ENCODE assay signal across 9 mouse cellular contexts in genomic region chr4:131849986-131850638, GRCm38 (mm10). TPM values are rescaled to one million over a fixed set of nuclear protein-coding genes. Genes with fewer than 3 reads are reported as not detected.
DNase-seq lines count a peak whose midpoint lies in the region; ATAC-seq and TF ChIP-seq lines count a peak whose summit lies in the region.
"Had no signal": no experiment of that assay in that cellular context is flagged by ENCODE, and none has a peak within 500 bp of the region (broad histone marks: within the 10 kb centered on the region; RNA-seq: fewer than 3 reads in every experiment).

No protein-coding gene starts in this region.

- peak; percentile 70 for DNase-seq in kidney, adult 2 months
- DNase-seq in kidney, adult 18-20 months: no peak
- DNase-seq in layer of hippocampus, adult 8-10 months (ENCODE audit: low spot score in 2 of 2): peak; percentile 52 to 58
- peak; percentile 79 to 83 for DNase-seq in right cerebral cortex, postnatal 10 days (ENCODE audit: low spot score in 2 of 2)
- no peak for DNase-seq in cerebellum, postnatal 4 days (ENCODE audit: low spot score in 2 of 2)
- DNase-seq in thymus, adult 18-20 months: no peak
- DNase-seq: liver, embryonic 13.5 days had no signal

- no peaks in the 10 kb centered on the region for H3K27me3 ChIP-seq in kidney, adult 2 months (replicated peaks; ENCODE audit: control insufficient read depth, insufficient read depth, low read length)
- no peaks in the 10 kb centered on the region for H3K27me3 ChIP-seq in embryonic facial prominence, embryonic 13.5 days
- H3K27me3 ChIP-seq in heart, embryonic 16.5 days (ENCODE audit: control insufficient read depth, insufficient read depth, low read length): no peaks in the 10 kb centered on the region
- H3K27me3 ChIP-seq: liver, embryonic 13.5 days had no signal

- H3K36me3 ChIP-seq in kidney, adult 2 months (ENCODE audit: control insufficient read depth, insufficient read depth, low read length): no peaks in the 10 kb centered on the region
- H3K36me3 ChIP-seq in embryonic facial prominence, embryonic 13.5 days: no peaks in the 10 kb centered on the region; the same call in 1 of the 2 replicates
- no peaks in the 10 kb centered on the region for H3K36me3 ChIP-seq in heart, embryonic 16.5 days (ENCODE audit: control insufficient read depth, insufficient read depth)

- no peak for TF ChIP-seq CTCF in kidney, adult 2 months (conservative IDR thresholded peaks at IDR 0.05; ENCODE audit: insufficient read depth, insufficient read length, low read depth, low read length)

- no peak overlapping the region; the same call in 1 of the 2 replicates for H3K27ac ChIP-seq in kidney, adult 2 months (ENCODE audit: insufficient read depth, low read depth, low read length)
- H3K27ac ChIP-seq in embryonic facial prominence, embryonic 13.5 days: peak overlapping the region; percentile 80
- H3K27ac ChIP-seq in heart, embryonic 16.5 days (ENCODE audit: low read length): peak overlapping the region; percentile 86
- H3K27ac ChIP-seq: liver, embryonic 13.5 days had no signal

- H3K9ac ChIP-seq in embryonic facial prominence, embryonic 13.5 days: no peak overlapping the region; the same call in 1 of the 2 replicates
- H3K9ac ChIP-seq in heart, embryonic 16.5 days (ENCODE audit: low read length): no peak overlapping the region
- H3K9ac ChIP-seq: liver, embryonic 13.5 days had no signal

- no peak overlapping the region for H3K4me3 ChIP-seq in kidney, adult 2 months (ENCODE audit: insufficient read depth, low read depth, low read length)
- no peak overlapping the region for H3K4me3 ChIP-seq in embryonic facial prominence, embryonic 13.5 days
- H3K4me3 ChIP-seq in heart, embryonic 16.5 days (ENCODE audit: low read length): no peak overlapping the region
- H3K4me3 ChIP-seq: liver, embryonic 13.5 days had no signal

- no peak overlapping the region for H3K4me2 ChIP-seq in embryonic facial prominence, embryonic 13.5 days
- H3K4me2 ChIP-seq in heart, embryonic 16.5 days (ENCODE audit: low read depth, low read length): peak overlapping the region; percentile 36
- H3K4me2 ChIP-seq: liver, embryonic 13.5 days had no signal

- H3K4me1 ChIP-seq in kidney, adult 2 months (ENCODE audit: control insufficient read depth, insufficient read depth, low read length): no peaks in the 10 kb centered on the region
- peaks cover 29% of the 10 kb centered on the region for H3K4me1 ChIP-seq in embryonic facial prominence, embryonic 13.5 days
- peaks cover 12% of the 10 kb centered on the region for H3K4me1 ChIP-seq in heart, embryonic 16.5 days (ENCODE audit: control insufficient read depth, insufficient read depth, low read length)

- 34% methylated on average over 5 of the region's 5 CpGs for WGBS in kidney, adult 2 months
- 51% methylated on average over 5 of the region's 5 CpGs for WGBS in embryonic facial prominence, embryonic 13.5 days
- 28% methylated on average over 5 of the region's 5 CpGs for WGBS in heart, embryonic 16.5 days

- peak; percentile 5; the same call in 1 of the 2 replicates for ATAC-seq in embryonic facial prominence, embryonic 13.5 days (ENCODE audit: insufficient number of reproducible peaks, insufficient read depth, low FRiP score, low TSS enrichment, low read depth)
- peak; percentile 79 for ATAC-seq in heart, embryonic 16.5 days (replicated peaks; ENCODE audit: extremely low read depth, insufficient read depth, low FRiP score)

- H3K9me3 ChIP-seq in embryonic facial prominence, embryonic 13.5 days: no peaks in the 10 kb centered on the region
- no peaks in the 10 kb centered on the region for H3K9me3 ChIP-seq in heart, embryonic 16.5 days (replicated peaks; ENCODE audit: control insufficient read depth, low read length)
- H3K9me3 ChIP-seq: liver, embryonic 13.5 days had no signal

- TF ChIP-seq POLR2A in kidney, adult 2 months (IDR thresholded peaks at IDR 0.05; ENCODE audit: low read depth, low read length): no peak

RNA-seq across cellular contexts. Expression of gene Mecr, which starts 6.8 kb away (rescaled TPM):
- 64.5 and 67.4 TPM in 2 replicates for polyA plus RNA-seq in kidney, adult 2 months (2012; rRNA removed)
- 51.2 and 58.6 TPM in 2 replicates for polyA plus RNA-seq in embryonic facial prominence, embryonic 13.5 days (2015; fragmentation: Nextera tagmentation; extraction: Ambion mirVana)
- 45.6 and 48.4 TPM in 2 replicates for polyA plus RNA-seq in heart, embryonic 16.5 days (2015; fragmentation: Nextera tagmentation; extraction: Ambion mirVana)
- 10 to 100 TPM; 31.0 to 43.7 (median 37.7) TPM for total RNA-seq in layer of hippocampus, adult 8-10 months (2022)

RNA-seq across cellular contexts. Expression of gene Ptpru, which starts 12.0 kb away (rescaled TPM):
- 19.5 and 22.0 TPM in 2 replicates for polyA plus RNA-seq in kidney, adult 2 months (2012; rRNA removed)
- 30.0 and 34.3 TPM in 2 replicates for polyA plus RNA-seq in embryonic facial prominence, embryonic 13.5 days (2015; fragmentation: Nextera tagmentation; extraction: Ambion mirVana)
- 1.5 and 2.4 TPM in 2 replicates for polyA plus RNA-seq in heart, embryonic 16.5 days (2015; fragmentation: Nextera tagmentation; extraction: Ambion mirVana)
- 10 to 100 TPM; 80.2 to 91.8 (median 84.1) TPM for total RNA-seq in layer of hippocampus, adult 8-10 months (2022)

RNA-seq across cellular contexts. Expression of gene Srsf4, which starts 23.3 kb away (rescaled TPM):
- 32.5 and 35.1 TPM in 2 replicates for polyA plus RNA-seq in kidney, adult 2 months (2012; rRNA removed)
- polyA plus RNA-seq in embryonic facial prominence, embryonic 13.5 days (2015; fragmentation: Nextera tagmentation; extraction: Ambion mirVana): 126 and 127 TPM in 2 replicates
- polyA plus RNA-seq in heart, embryonic 16.5 days (2015; fragmentation: Nextera tagmentation; extraction: Ambion mirVana): 74.4 and 76.8 TPM in 2 replicates
- 10 to 100 TPM; 62.6 to 72.1 (median 65.8) TPM for total RNA-seq in layer of hippocampus, adult 8-10 months (2022)

Comparison
In these comparisons a context has a peak if more than half of its experiments do, and no peak if none do; other contexts are left out.
1. DNase-seq: peak in kidney, adult 2 months (single experiment), layer of hippocampus, adult 8-10 months (2 of 2) and right cerebral cortex, postnatal 10 days (2 of 2); none in kidney, adult 18-20 months (single experiment), cerebellum, postnatal 4 days (0 of 2) and thymus, adult 18-20 months (0 of 2).